Mouse (Mus musculus) CD4-positive naive resting alpha-beta T cell, adult 76 days (primary cell): ENCODE results near the gene Gm17606. TPM values are rescaled to one million over a fixed set of nuclear protein-coding genes. Genes with fewer than 3 reads are reported as not detected.

Experiments
- total RNA-seq: library from RNA; stranded (reverse); gene quantifications from one replicate; pipeline ENCODE4 v1.2.4, GENCODE M21; 2023

Gene Gm17606
- total RNA-seq = not detected

GRCm38 (mm10) chr14:54640946-54641304 is at the start of gene Gm17606:
Gm17606 (plus strand) TSS chr14:54640952.

GRCm38 (mm10) chr14:54605752-54606321 is 34.9 kb upstream of the Gm17606 start, which contains the start of gene 4931414P19Rik:
4931414P19Rik (minus strand) TSS chr14:54605993.

GRCm38 (mm10) chr14:54617897-54618365 is 22.8 kb upstream of the Gm17606 start, which contains the start of gene Psmb5:
Psmb5 (minus strand) TSS chr14:54618022.

GRCm38 (mm10) chr14:54621133-54621532 is 19.6 kb upstream of the Gm17606 start, which contains the start of gene Psmb11:
Psmb11 (plus strand) TSS chr14:54621433.

GRCm38 (mm10) chr14:54641305-54641969 is 685 bp downstream of the Gm17606 start, which contains the start of gene Cdh24:
Cdh24 (minus strand) TSS chr14:54641364.

GRCm38 (mm10) chr14:54686063-54686521 is 45.3 kb downstream of the Gm17606 start, which contains the start of gene 1700123O20Rik:
1700123O20Rik (plus strand) TSS chr14:54686216.

GRCm38 (mm10) chr14:54686522-54687143 is 45.9 kb downstream of the Gm17606 start, which contains the start of gene Acin1:
Acin1 (minus strand) TSS chr14:54686931.

Other genes with a start within 250 kb of the Gm17606 start
- 3.4 TPM for gene Slc7a7, start 223.2 kb upstream of the Gm17606 start, total RNA-seq
- gene Mrpl52, start 214.0 kb upstream of the Gm17606 start, total RNA-seq = 76.1 TPM
- gene Mmp14, start 209.3 kb upstream of the Gm17606 start, total RNA-seq = 1.2 TPM
- 138 TPM for gene Lrp10, start 176.8 kb upstream of the Gm17606 start, total RNA-seq
- 0.41 TPM for gene Rem2, start 164.9 kb upstream of the Gm17606 start, total RNA-seq
- 29.1 TPM for gene Prmt5, start 123.4 kb upstream of the Gm17606 start, total RNA-seq
- gene Haus4, start 86.3 kb upstream of the Gm17606 start, total RNA-seq = 18.8 TPM
- gene Ajuba, start 63.4 kb upstream of the Gm17606 start, total RNA-seq = not detected
- gene 4931414P19Rik, start 35.0 kb upstream of the Gm17606 start, total RNA-seq = 3.2 TPM
- 42.9 TPM for gene Psmb5, start 22.9 kb upstream of the Gm17606 start, total RNA-seq
- gene Psmb11, start 19.5 kb upstream of the Gm17606 start, total RNA-seq = not detected
- gene Cdh24, start 412 bp downstream of the Gm17606 start, total RNA-seq = 13.5 TPM
- 34.4 TPM for gene 1700123O20Rik, start 45.3 kb downstream of the Gm17606 start, total RNA-seq
- gene Acin1, start 46.0 kb downstream of the Gm17606 start, total RNA-seq = 601 TPM
- gene Gm29776, start 57.9 kb downstream of the Gm17606 start, total RNA-seq = not detected
- not detected for gene Cebpe, start 71.2 kb downstream of the Gm17606 start, total RNA-seq
- gene Slc7a8, start 141.0 kb downstream of the Gm17606 start, total RNA-seq = 0.85 TPM
- gene Rnf212b, start 173.2 kb downstream of the Gm17606 start, total RNA-seq = not detected
- 3.3 TPM for gene Homez, start 230.0 kb downstream of the Gm17606 start, total RNA-seq
- gene Ppp1r3e, start 236.6 kb downstream of the Gm17606 start, total RNA-seq = 17.4 TPM
- gene Bcl2l2, start 242.4 kb downstream of the Gm17606 start, total RNA-seq = 1.4 TPM
- not detected for gene Gm20521, start 242.5 kb downstream of the Gm17606 start, total RNA-seq